Mouse (Mus musculus) frontal cortex, adult (tissue): Measurements from ENCODE around the gene Mup12.
"Not testable (repeated sequence)": the region's sequence is repeated elsewhere in the genome, so short reads cannot be mapped to it uniquely, and the experiment has no call there.

Source experiments
- ATAC-seq: cut with Nextera tagmentation; 2 replicates; pipeline ENCODE4 v1.9.2; 2017; ENCODE audit warnings: mild to moderate bottlenecking, moderate library complexity, mixed read lengths; ENCODE audit not compliant: low TSS enrichment

Gene Mup12

DNA sequence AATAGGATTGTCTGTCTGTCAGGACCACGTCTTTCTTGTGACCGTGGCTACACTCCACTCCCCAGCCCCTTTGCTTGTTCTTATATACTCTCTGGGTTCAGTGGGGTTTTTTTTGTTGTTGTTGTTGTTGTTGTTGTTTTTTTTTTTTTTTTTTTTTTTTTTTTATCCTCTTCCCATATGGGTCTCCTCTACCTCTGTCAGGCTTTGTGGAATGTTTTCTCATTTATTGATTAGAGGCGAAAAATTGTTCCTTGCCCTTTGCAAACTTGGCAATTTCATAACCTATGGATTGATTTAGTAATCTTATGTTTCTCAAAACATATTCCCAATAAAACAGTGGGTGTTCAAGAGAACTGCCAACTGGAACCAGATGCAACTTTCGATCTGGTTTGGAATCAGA is at the start of gene Mup12:
Gene Mup12 (minus strand): TSS at position 101 of the 400 bp plus-strand sequence.
- not testable (repeated sequence) for ATAC-seq
